Mouse (Mus musculus) bone marrow macrophage, adult 2 months (primary cell): Measurements from ENCODE around the gene Slc10a1. TPM values are rescaled to one million over a fixed set of nuclear protein-coding genes. Genes with fewer than 3 reads are reported as not detected.

Source experiments
- H3K27ac ChIP-seq: 2 replicates; pipeline ENCODE4 v1.5.1; 2012; ENCODE audit warnings: low read depth, low read length; ENCODE audit not compliant: insufficient read depth
- H3K4me1 ChIP-seq: 2 replicates; pipeline ENCODE4 v1.6.1; 2012; ENCODE audit warnings: low read length; ENCODE audit not compliant: control insufficient read depth, insufficient read depth
- H3K4me3 ChIP-seq: 2 replicates; pipeline ENCODE4 v1.5.1; 2012; ENCODE audit warnings: mild to moderate bottlenecking, low read length, moderate library complexity; ENCODE audit not compliant: insufficient read depth
- CTCF ChIP-seq: IDR thresholded peaks from 2 replicates; pipeline ENCODE4 v1.5.1; 2012; ENCODE audit warnings: low read depth, mild to moderate bottlenecking, low read length, moderate library complexity
- POLR2A ChIP-seq: IDR thresholded peaks from 2 replicates; pipeline ENCODE4 v1.6.1; 2012; ENCODE audit warnings: mild to moderate bottlenecking, low read depth, low read length, borderline replicate concordance
- polyA plus RNA-seq: library from polyadenylated mRNA; stranded (reverse); fragments of >200 nt; gene quantifications from 2 replicates; pipeline ENCODE4 v1.2.4, GENCODE M21; 2012; ENCODE audit not compliant: missing spikeins, insufficient read depth, insufficient read length

The Slc10a1 gene
- polyA plus RNA-seq, 1 experiment: not detected

GRCm38 (mm10) chr12:80909631-80910030 is 58.9 kb downstream of the Slc10a1 start:
- H3K4me1 ChIP-seq: no peaks in the 10 kb centered on the region
- TF ChIP-seq POLR2A (no peak), CTCF (no peak)
- no peak overlapping the region for H3K27ac ChIP-seq
- H3K4me3 ChIP-seq: no peak overlapping the region

Other genes starting within 250 kb of the Slc10a1 start
- not detected in 2 replicates for gene Ccdc177, start 208.0 kb downstream of the Slc10a1 start, polyA plus RNA-seq
- gene Susd6, start 178.2 kb downstream of the Slc10a1 start, polyA plus RNA-seq: 144 and 157 TPM in 2 replicates
- gene Srsf5, start 23.2 kb downstream of the Slc10a1 start, polyA plus RNA-seq: 556 and 652 TPM in 2 replicates
- gene Smoc1, start 58.1 kb upstream of the Slc10a1 start, polyA plus RNA-seq: 0.31 and 0.38 TPM in 2 replicates